Mouse (Mus musculus) hematopoietic stem cell, adult 5-6 weeks (primary cell): Measurements from ENCODE around the gene Arhgap25. TPM values are rescaled to one million over a fixed set of nuclear protein-coding genes. Genes with fewer than 3 reads are reported as not detected.
"Not testable (repeated sequence)": the region's sequence is repeated elsewhere in the genome, so short reads cannot be mapped to it uniquely, and the experiment has no call there.

Source experiments
- ATAC-seq, 2 experiments: fragments of 125-278 bp in 1 of 2; replicated peaks in 1 of 2; 2 replicates each; pipeline ENCODE4 v1.8.0; 2016 to 2017; ENCODE audit warnings: inconsistent platforms in 2 of 2, mild to moderate bottlenecking in 2 of 2, moderate number of reproducible peaks in 2 of 2, low read depth in 1 of 2, moderate TSS enrichment in 1 of 2; ENCODE audit not compliant: low FRiP score in 2 of 2, poor library complexity in 2 of 2, severe bottlenecking in 2 of 2, insufficient read depth in 1 of 2, low TSS enrichment in 1 of 2
- total RNA-seq: library from RNA; stranded (forward); fragments of 172-1452, 232-1000 nt; gene quantifications from 2 replicates; pipeline ENCODE4 v1.2.3, GENCODE M21; 2017

Gene Arhgap25
- total RNA-seq = 59.3 and 82.2 TPM in 2 replicates

DNA sequence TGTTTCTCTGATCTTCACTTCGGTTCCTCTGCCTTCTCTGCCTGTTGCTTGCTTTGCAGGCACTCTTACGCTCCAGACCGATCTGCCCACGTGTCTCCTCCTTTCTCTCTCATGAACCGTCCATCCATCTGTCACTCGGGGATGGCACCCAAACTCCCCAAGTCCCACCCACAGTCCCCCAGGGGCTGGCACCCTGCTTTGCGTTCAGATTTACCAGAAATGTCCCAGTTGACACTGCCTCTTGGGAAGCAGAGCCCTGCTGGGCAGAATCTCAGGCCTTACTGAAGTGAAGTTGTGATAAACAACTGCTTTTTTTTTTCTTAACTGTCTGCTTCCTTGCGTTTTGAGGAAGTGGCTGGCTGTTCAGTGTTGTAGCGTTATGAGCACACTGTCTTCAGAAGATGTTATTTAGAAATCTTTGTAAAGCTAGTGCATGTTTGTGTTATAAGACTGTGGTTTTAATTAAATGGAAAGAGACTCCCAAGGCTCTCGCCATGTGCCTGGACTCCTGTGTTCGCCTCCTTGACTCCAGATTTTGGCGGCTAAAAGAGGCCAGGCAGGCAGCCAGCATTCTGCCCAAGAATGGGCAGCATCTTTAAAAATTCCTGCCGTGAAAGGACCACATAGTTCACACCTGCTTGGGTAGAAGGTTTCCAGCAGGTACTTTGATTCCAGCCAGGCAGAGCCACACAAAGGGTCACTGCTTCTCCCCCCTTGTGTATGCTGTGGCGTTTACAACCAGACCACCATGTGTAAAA is at the start of gene Arhgap25:
Arhgap25 (minus strand) TSS at position 307 of the 758 bp plus-strand sequence.
- ATAC-seq = peak; percentile 57 to 67

GRCm38 (mm10) chr6:87582456-87582855 is 49.4 kb upstream of the Arhgap25 start:
- peak; percentile 51 to 54; a peak in 2 of 4 replicates for ATAC-seq

GRCm38 (mm10) chr6:87581581-87581980 is 48.5 kb upstream of the Arhgap25 start:
- ATAC-seq = no peak

GRCm38 (mm10) chr6:87581071-87581470 is 48.0 kb upstream of the Arhgap25 start:
- no peak for ATAC-seq

GRCm38 (mm10) chr6:87578247-87578646 is 45.2 kb upstream of the Arhgap25 start:
- no peak for ATAC-seq

GRCm38 (mm10) chr6:87576648-87577330 is 43.7 kb upstream of the Arhgap25 start:
- no peak for ATAC-seq

DNA sequence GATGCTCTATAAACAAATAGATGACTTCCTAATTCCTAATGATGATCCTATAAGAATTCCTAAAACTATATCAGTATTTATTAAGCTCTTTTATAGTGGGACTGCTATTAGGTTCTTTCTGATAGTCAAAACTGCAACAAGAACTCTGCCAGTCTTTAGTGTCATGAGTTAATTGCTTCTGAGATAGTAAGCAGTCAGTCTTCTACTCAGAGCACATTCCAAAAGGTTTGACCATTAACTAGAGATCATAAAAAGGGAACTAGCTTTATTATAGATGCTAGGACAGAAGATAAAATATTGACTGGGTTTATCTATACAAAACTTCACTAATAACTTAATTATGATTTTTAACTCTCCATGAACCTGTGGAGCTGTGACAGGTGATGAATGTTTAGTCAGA is 38.8 kb upstream of the Arhgap25 start:
- not testable (repeated sequence) for ATAC-seq

DNA sequence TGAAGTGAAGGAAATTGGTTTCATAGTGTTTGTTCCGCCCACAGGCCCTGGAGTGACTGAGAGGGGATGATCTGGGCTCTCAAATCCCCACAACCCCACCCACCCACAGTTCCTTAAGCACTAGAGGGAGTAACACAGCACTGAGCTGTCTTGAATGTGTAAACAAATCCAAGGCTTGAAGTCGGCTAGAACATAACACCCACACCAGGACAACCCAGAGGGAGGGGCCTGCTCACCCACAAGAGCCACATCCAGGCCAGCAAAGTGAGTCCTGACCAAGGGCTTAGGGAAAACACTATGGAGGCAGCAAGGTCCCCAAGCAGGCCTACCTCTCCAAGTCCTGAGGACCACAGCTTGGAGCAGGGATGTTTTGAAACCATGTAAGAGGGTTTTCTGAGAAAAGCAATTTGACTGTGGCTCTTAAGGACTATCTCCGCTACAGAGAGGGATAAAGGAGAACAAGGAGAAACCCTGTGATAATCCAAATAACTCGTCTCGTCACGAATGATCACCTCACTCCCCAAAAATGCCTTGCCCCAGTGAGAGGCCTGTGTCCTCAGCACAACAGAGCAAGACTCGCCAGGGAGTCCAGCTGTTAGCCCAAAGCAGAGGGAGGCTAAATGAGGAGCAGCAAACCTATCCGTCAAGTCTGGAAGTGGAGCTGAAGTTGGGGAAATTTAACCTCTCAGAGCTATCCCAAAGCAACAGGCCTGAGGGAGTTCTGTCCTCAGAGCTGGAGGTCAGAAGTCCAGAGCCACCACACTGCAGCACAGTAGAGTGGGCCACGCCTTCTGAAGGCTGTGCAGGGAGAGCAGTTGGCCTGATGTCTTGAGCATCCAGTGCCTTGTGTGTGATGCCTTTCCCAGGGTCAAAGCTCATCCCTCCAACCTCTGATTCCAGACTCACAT is 34.9 kb upstream of the Arhgap25 start:
- no peak for ATAC-seq

DNA sequence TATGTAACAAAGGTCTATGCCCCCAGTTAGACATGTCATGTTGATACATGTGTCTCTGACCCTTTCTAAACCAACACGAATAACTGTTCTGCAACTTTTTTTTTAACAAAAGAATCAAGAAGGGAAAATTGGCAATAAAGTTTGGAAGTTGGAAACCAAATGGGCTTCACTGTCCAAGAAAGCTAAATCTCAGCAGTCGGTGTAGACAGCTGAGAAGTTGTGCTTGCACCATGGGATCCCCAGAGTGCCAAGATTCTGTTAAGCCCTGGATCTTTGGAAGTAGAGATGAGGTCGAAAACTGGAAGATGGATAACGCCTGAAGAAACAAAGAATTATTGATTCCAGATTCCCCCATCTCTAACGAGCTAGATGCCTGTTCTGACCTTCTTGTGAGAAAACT is 32.1 kb upstream of the Arhgap25 start:
- ATAC-seq = no peak

- ATAC-seq = no peak
Measured at GRCm38 (mm10) chr6:87564356-87564755, 31.3 kb upstream of the Arhgap25 start.

- no peak for ATAC-seq
Measured at GRCm38 (mm10) chr6:87553724-87554123, 20.7 kb upstream of the Arhgap25 start.

- peak; percentile 22 to 58; a peak in 2 of 4 replicates for ATAC-seq
Measured at GRCm38 (mm10) chr6:87552054-87552807, 19.2 kb upstream of the Arhgap25 start.

- ATAC-seq = peak; percentile 92 to 94
Measured at GRCm38 (mm10) chr6:87547836-87548235, 14.8 kb upstream of the Arhgap25 start.

GRCm38 (mm10) chr6:87547431-87547830 is 14.4 kb upstream of the Arhgap25 start:
- ATAC-seq = no peak

DNA sequence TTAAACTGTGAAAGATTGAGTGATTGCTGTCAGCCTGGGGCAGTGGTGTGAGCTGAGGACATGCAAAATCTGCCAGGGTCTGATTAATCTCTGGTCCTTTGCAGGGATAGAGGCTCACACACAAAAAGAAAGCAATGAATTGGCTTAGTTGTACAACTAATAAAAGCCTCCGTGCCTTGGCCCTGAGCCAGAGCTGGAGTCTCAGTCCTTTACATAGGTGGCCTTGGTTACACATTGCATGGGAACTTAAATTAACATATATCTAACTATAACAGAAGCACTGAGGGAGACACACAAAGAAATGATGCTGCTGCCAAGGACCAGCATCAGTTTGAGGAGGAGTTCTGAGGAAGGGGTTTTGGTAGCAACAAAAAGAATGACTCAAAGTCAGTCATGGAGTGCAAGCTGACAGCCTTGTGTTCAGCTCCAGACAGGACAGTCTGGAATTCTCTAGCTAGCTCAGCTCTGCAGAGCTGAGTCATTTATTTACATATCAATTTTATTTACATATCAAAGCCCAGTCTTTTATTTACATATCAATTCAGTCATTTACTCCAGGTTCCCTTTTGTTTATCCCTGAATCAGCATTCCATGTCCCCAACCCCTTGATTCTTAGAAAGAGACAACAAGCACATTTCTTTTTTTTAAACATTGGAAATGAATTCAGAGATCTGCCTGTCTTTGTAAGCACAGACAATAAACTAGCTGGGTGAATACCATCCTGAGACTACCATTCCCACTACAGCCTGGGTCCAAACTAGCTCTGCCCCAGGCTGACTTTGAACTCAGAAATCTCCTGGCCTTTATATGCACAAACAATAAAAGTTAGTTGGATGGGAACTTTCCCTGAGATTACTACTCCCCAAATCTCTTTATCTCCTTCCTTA is 12.5 kb upstream of the Arhgap25 start:
- ATAC-seq = no peak

- ATAC-seq = peak; percentile 74 to 80
Measured at GRCm38 (mm10) chr6:87542027-87542426, 9.0 kb upstream of the Arhgap25 start.
